ENCODE assay signal across 8 mouse cellular contexts in the genomic region with DNA sequence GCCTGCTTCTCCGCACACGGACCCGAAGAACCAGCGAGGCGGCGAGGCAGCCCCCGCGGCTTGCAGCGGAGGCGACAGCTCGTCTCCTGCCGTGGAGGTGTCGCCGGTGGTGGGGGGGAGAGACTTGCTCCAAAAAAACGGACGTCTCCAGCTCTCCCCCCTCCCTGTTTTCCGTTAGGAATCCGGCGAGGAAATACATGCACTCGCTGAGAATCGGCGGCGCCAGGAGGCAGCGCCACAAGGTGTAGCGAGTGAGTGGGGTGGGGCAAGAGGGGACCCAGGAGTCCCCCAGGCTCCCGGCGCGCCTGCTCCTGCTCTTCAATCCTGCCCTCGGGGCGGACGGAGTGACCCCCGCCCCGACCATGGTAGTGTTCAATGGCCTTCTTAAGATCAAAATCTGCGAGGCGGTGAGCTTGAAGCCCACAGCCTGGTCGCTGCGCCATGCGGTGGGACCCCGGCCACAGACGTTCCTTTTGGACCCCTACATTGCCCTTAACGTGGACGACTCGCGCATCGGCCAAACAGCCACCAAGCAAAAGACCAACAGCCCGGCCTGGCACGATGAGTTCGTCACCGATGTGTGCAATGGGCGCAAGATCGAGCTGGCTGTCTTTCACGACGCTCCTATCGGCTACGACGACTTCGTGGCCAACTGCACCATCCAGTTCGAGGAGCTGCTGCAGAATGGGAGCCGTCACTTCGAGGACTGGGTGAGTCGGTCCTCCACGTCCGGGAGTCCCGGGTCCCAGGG. TPM values are rescaled to one million over a fixed set of nuclear protein-coding genes. Genes with fewer than 3 reads are reported as not detected.
A peak's percentile ranks its signal among the peaks of the same experiment; 100 is the strongest.
DNase-seq lines count a peak whose midpoint lies in the region; ATAC-seq and TF ChIP-seq lines count a peak whose summit lies in the region.

No protein-coding gene starts in this region.

- H3K4me2 ChIP-seq in embryonic facial prominence, embryonic 11.5 days (ENCODE audit: low read depth, low read length), result peak overlapping the region; percentile 96
- peak overlapping the region; percentile 95 for H3K4me2 ChIP-seq in heart, embryonic 11.5 days
- H3K4me2 ChIP-seq in kidney, embryonic 16.5 days (replicated peaks; ENCODE audit: low read depth, low read length), result peak overlapping the region; percentile 93
- H3K4me2 ChIP-seq in lung, embryonic 14.5 days, result peak overlapping the region; percentile 96

- no peak for TF ChIP-seq CTCF in C2C12 (IDR thresholded peaks at IDR 0.05; ENCODE audit: control insufficient read depth, insufficient read depth, insufficient read length)
- no peak for TF ChIP-seq CTCF in lung, embryonic 14.5 days (IDR thresholded peaks at IDR 0.05; ENCODE audit: low read depth)

- peak; percentile 36 for DNase-seq in NIH3T3 (ENCODE audit: low read depth)
- DNase-seq in embryonic facial prominence, embryonic 11.5 days (ENCODE audit: low spot score), result peak; percentile 55
- DNase-seq in lung, embryonic 14.5 days, result peak; percentile 56
- DNase-seq in ovary, postnatal 36 days (ENCODE audit: low spot score), result peak; percentile 42
- peak; percentile 25 for DNase-seq in yolk sac, embryonic 10.5 days (ENCODE audit: low spot score)

- H3K4me3 ChIP-seq in C2C12 (ENCODE audit: insufficient read depth, poor library complexity, severe bottlenecking), result peak overlapping the region; percentile 64
- H3K4me3 ChIP-seq in embryonic facial prominence, embryonic 11.5 days (ENCODE audit: low read depth, low read length), result peak overlapping the region; percentile 73
- H3K4me3 ChIP-seq in heart, embryonic 11.5 days (ENCODE audit: low read depth, low read length), result peak overlapping the region; percentile 89
- H3K4me3 ChIP-seq in kidney, embryonic 16.5 days (ENCODE audit: low read length), result peak overlapping the region; percentile 70
- peak overlapping the region; percentile 75 for H3K4me3 ChIP-seq in lung, embryonic 14.5 days (ENCODE audit: low read depth, low read length)

- no peaks in the 10 kb centered on the region for H3K79me2 ChIP-seq in C2C12 (ENCODE audit: control insufficient read depth, insufficient read depth)

- no peak for ATAC-seq in embryonic facial prominence, embryonic 11.5 days (replicated peaks; ENCODE audit: insufficient number of reproducible peaks, low FRiP score, low TSS enrichment, low read depth)
- 0 out of 2 replicates have a peak, but pooled peaks have one; percentile 2 for ATAC-seq in heart, embryonic 11.5 days (replicated peaks; ENCODE audit: insufficient number of reproducible peaks, low FRiP score, low TSS enrichment)
- ATAC-seq in kidney, embryonic 16.5 days (ENCODE audit: low FRiP score, low TSS enrichment), result peak; percentile 8; the same call in 1 of the 2 replicates
- no peak for ATAC-seq in lung, embryonic 14.5 days (ENCODE audit: insufficient read depth)

- H3K9me3 ChIP-seq in embryonic facial prominence, embryonic 11.5 days (replicated peaks; ENCODE audit: control insufficient read depth, low read length), result no peaks in the 10 kb centered on the region
- no peaks in the 10 kb centered on the region for H3K9me3 ChIP-seq in heart, embryonic 11.5 days (replicated peaks; ENCODE audit: control insufficient read depth, low read length)
- no peaks in the 10 kb centered on the region for H3K9me3 ChIP-seq in kidney, embryonic 16.5 days (ENCODE audit: low read length)
- no peaks in the 10 kb centered on the region for H3K9me3 ChIP-seq in lung, embryonic 14.5 days (ENCODE audit: low read depth, low read length)

- H3K27ac ChIP-seq in embryonic facial prominence, embryonic 11.5 days (replicated peaks; ENCODE audit: low read depth, low read length), result no peak overlapping the region
- peak overlapping the region; percentile 98 for H3K27ac ChIP-seq in heart, embryonic 11.5 days (ENCODE audit: low read depth, low read length)
- peak overlapping the region; percentile 98 for H3K27ac ChIP-seq in kidney, embryonic 16.5 days (ENCODE audit: low read length)
- H3K27ac ChIP-seq in lung, embryonic 14.5 days (ENCODE audit: low read depth), result peak overlapping the region; percentile 99

- H3K27me3 ChIP-seq in C2C12 (ENCODE audit: control insufficient read depth, insufficient read depth, insufficient read length), result no peaks in the 10 kb centered on the region
- H3K27me3 ChIP-seq in embryonic facial prominence, embryonic 11.5 days (ENCODE audit: control insufficient read depth, insufficient read depth, low read length), result no peaks in the 10 kb centered on the region
- no peaks in the 10 kb centered on the region for H3K27me3 ChIP-seq in heart, embryonic 11.5 days (ENCODE audit: control insufficient read depth, insufficient read depth, low read length)
- H3K27me3 ChIP-seq in kidney, embryonic 16.5 days (ENCODE audit: insufficient read depth, low read length), result no peaks in the 10 kb centered on the region
- H3K27me3 ChIP-seq in lung, embryonic 14.5 days (ENCODE audit: insufficient read depth, low read length), result no peaks in the 10 kb centered on the region

- WGBS in embryonic facial prominence, embryonic 11.5 days, result under 1% methylated on average over 59 of the region's 64 CpGs
- under 1% methylated on average over 64 of the region's 64 CpGs for WGBS in heart, embryonic 11.5 days (ENCODE audit: insufficient replicate concordance)
- under 1% methylated on average over 64 of the region's 64 CpGs for WGBS in kidney, embryonic 16.5 days
- WGBS in lung, embryonic 14.5 days, result under 1% methylated on average over 64 of the region's 64 CpGs

- H3K79me3 ChIP-seq in C2C12 (ENCODE audit: low read depth), result no peaks in the 10 kb centered on the region

- peak overlapping the region; percentile 80 for H3ac ChIP-seq in C2C12 (ENCODE audit: control insufficient read depth, insufficient read length, low read depth)

- H3K9ac ChIP-seq in embryonic facial prominence, embryonic 11.5 days (replicated peaks; ENCODE audit: low read length), result peak overlapping the region; percentile 83
- peak overlapping the region; percentile 95 for H3K9ac ChIP-seq in heart, embryonic 11.5 days (ENCODE audit: low read depth, low read length)
- peak overlapping the region; percentile 83 for H3K9ac ChIP-seq in kidney, embryonic 16.5 days (replicated peaks; ENCODE audit: low read length)
- H3K9ac ChIP-seq in lung, embryonic 14.5 days, result peak overlapping the region; percentile 83

- H3K36me3 ChIP-seq in C2C12 (ENCODE audit: control insufficient read depth, insufficient read depth), result no peaks in the 10 kb centered on the region
- H3K36me3 ChIP-seq in embryonic facial prominence, embryonic 11.5 days (replicated peaks; ENCODE audit: control insufficient read depth, insufficient read depth, low read depth, low read length), result no peaks in the 10 kb centered on the region
- peaks cover 2% of the 10 kb centered on the region; the same call in 1 of the 2 replicates for H3K36me3 ChIP-seq in heart, embryonic 11.5 days (ENCODE audit: control insufficient read depth, insufficient read depth, low read length)
- 0 out of 2 replicates have a peak, but pooled peaks cover 8% of the 10 kb centered on the region for H3K36me3 ChIP-seq in kidney, embryonic 16.5 days (ENCODE audit: insufficient read depth, low read length)
- 0 out of 2 replicates have a peak, but pooled peaks cover 9% of the 10 kb centered on the region for H3K36me3 ChIP-seq in lung, embryonic 14.5 days (ENCODE audit: insufficient read depth)

- H3K4me1 ChIP-seq in embryonic facial prominence, embryonic 11.5 days (ENCODE audit: control insufficient read depth, insufficient read depth, low read length), result no peaks in the 10 kb centered on the region
- H3K4me1 ChIP-seq in heart, embryonic 11.5 days (ENCODE audit: control insufficient read depth, insufficient read depth, low read length), result peaks cover 22% of the 10 kb centered on the region
- peaks cover 39% of the 10 kb centered on the region for H3K4me1 ChIP-seq in kidney, embryonic 16.5 days (ENCODE audit: insufficient read depth, low read length)
- peaks cover 24% of the 10 kb centered on the region for H3K4me1 ChIP-seq in lung, embryonic 14.5 days (ENCODE audit: insufficient read depth)

TF ChIP-seq in C2C12, 6 proteins besides CTCF, POLR2A, EP300 and RAD21:
- TF ChIP-seq MAX (IDR thresholded peaks at IDR 0.05) (no peak), MYOG (IDR thresholded peaks at IDR 0.05; ENCODE audit: control insufficient read depth, extremely low read depth, insufficient read length) (no peak), USF1 (IDR thresholded peaks at IDR 0.05; ENCODE audit: low read depth) (no peak), MYOD1 (IDR thresholded peaks at IDR 0.05; ENCODE audit: control insufficient read depth, insufficient read length, low read depth) (no peak), FOSL1 (IDR thresholded peaks at IDR 0.05; ENCODE audit: insufficient read depth, low read length, poor library complexity, severe bottlenecking) (no peak), CEBPB (IDR thresholded peaks at IDR 0.05; ENCODE audit: low read depth) (no peak)

RNA-seq across cellular contexts. Expression of gene Prkce, which starts 0.8 kb away (rescaled TPM):
- polyA plus RNA-seq in C2C12 (2012; fragmentation: generic; extraction: Trizol), result 1.4 TPM
- 6.1 and 6.7 TPM in 2 replicates for polyA plus RNA-seq in embryonic facial prominence, embryonic 11.5 days (2014; fragmentation: Nextera tagmentation; extraction: Ambion mirVana)
- polyA plus RNA-seq in heart, embryonic 11.5 days (2014; fragmentation: Nextera tagmentation; extraction: Ambion mirVana), result 12.8 TPM in 2 replicates
- polyA plus RNA-seq in kidney, embryonic 16.5 days (2015; fragmentation: Nextera tagmentation; extraction: Ambion mirVana), result 5.5 and 5.9 TPM in 2 replicates
- polyA plus RNA-seq in lung, embryonic 14.5 days (2014; fragmentation: Nextera tagmentation; extraction: Ambion mirVana), result 10.1 and 10.8 TPM in 2 replicates

RNA-seq across cellular contexts. Expression of gene Srbd1, which starts 23.4 kb away (rescaled TPM):
- polyA plus RNA-seq in C2C12 (2012; fragmentation: generic; extraction: Trizol), result 7.6 TPM
- 12.3 and 12.6 TPM in 2 replicates for polyA plus RNA-seq in embryonic facial prominence, embryonic 11.5 days (2014; fragmentation: Nextera tagmentation; extraction: Ambion mirVana)
- polyA plus RNA-seq in heart, embryonic 11.5 days (2014; fragmentation: Nextera tagmentation; extraction: Ambion mirVana), result 7.4 and 8.4 TPM in 2 replicates
- polyA plus RNA-seq in kidney, embryonic 16.5 days (2015; fragmentation: Nextera tagmentation; extraction: Ambion mirVana), result 21.0 and 22.3 TPM in 2 replicates
- 9.3 and 10.1 TPM in 2 replicates for polyA plus RNA-seq in lung, embryonic 14.5 days (2014; fragmentation: Nextera tagmentation; extraction: Ambion mirVana)

Comparison
In these comparisons a context has a peak if more than half of its experiments do, and no peak if none do; other contexts are left out.
1. ATAC-seq: peak in heart, embryonic 11.5 days (single experiment) and kidney, embryonic 16.5 days (single experiment); none in embryonic facial prominence, embryonic 11.5 days (single experiment) and lung, embryonic 14.5 days (single experiment).
2. Peak in every context shown above with its lines, with median percentiles within 50 percentile points of each other: H3K4me3 ChIP-seq, DNase-seq, H3K4me2 ChIP-seq and H3K9ac ChIP-seq.